Mouse (Mus musculus) common myeloid progenitor, adult 5-6 weeks (primary cell): Measurements from ENCODE around the gene Tanc2. TPM values are rescaled to one million over a fixed set of nuclear protein-coding genes. Genes with fewer than 3 reads are reported as not detected.
A peak's percentile ranks its signal among the peaks of the same experiment; 100 is the strongest.

Experiments
- ATAC-seq: replicated peaks from 2 replicates; pipeline ENCODE4 v1.8.0; 2016; ENCODE audit warnings: low read depth, mild to moderate bottlenecking, moderate TSS enrichment, inconsistent platforms; ENCODE audit not compliant: poor library complexity, severe bottlenecking
- total RNA-seq: library from RNA; stranded (forward); fragments of 200-1000, 187-1606 nt; gene quantifications from 2 replicates; pipeline ENCODE4 v1.2.3, GENCODE M21; 2017

Gene Tanc2
- total RNA-seq, 1 experiment from 2014 or later: 2.0 TPM

GRCm38 (mm10) chr11:105626201-105626600 is 36.4 kb downstream of the Tanc2 start:
- no peak for ATAC-seq

- ATAC-seq: peak; percentile 47; the same call in 1 of the 2 replicates
Observed at GRCm38 (mm10) chr11:105643995-105644394, 54.2 kb downstream of the Tanc2 start.

DNA sequence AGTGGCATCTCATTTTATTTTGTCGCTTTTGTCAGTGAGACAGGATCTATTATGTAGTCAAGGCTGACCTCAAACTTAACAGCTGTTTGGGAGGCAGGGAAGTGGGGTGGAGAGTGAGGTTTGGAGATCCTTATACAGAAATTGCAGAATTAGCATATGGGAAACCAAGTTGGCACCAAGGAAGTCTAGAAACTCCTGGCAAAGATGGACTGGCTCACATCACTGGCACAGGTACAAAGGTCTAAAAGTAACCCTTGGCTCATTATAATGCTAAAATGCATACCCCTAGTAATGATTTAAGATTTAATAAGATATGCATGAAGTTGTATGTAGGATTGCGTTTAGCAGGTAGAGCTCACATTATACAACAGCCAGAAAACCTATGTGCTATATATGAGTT is 58.2 kb downstream of the Tanc2 start:
- no peak for ATAC-seq

DNA sequence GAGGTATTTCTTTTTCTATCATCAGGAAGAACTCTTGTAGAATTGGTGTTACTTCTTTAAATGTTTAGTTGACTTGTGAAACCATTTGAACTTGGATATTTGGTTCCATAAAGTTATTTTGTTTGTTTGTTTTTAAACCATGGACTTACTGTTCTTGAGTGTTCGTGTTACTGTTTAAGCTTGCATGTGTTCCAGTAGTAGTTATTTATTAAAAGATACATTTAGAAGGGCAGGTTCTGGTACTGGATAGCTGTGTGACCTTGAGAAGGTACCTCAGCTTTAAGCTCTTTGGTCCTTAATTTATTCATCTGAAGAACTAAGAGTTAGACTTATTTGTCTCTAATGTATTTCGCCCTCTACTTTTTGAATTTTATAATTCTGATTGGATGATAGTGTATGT is 64.8 kb downstream of the Tanc2 start:
- no peak for ATAC-seq

GRCm38 (mm10) chr11:105655335-105655734 is 65.5 kb downstream of the Tanc2 start:
- ATAC-seq: no peak

- ATAC-seq: no peak
Observed at GRCm38 (mm10) chr11:105667879-105668278, 78.1 kb downstream of the Tanc2 start.

GRCm38 (mm10) chr11:105678996-105679395 is 89.2 kb downstream of the Tanc2 start:
- no peak for ATAC-seq

DNA sequence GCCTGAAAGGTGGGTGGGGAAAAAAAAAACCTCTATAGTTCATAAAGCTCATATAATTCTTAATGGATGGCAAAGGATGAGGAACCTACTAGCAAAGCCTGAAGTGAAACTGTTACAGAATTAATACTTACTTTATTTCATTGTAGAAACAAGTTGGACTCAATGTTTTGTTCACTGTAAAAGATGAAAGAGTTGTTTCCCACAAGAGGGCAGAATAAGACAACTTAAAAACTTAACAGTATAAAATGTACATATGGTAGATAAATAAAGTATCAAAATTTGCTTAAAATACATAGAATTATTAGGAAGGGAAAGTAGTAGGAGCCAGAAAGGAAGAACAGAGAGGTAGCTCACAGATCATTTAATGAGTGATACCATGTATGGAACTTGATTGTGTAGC is 95.0 kb downstream of the Tanc2 start:
- ATAC-seq: no peak

- ATAC-seq: no peak
Observed at GRCm38 (mm10) chr11:105700528-105700927, 110.7 kb downstream of the Tanc2 start.

GRCm38 (mm10) chr11:105719660-105720059 is 129.9 kb downstream of the Tanc2 start:
- no peak for ATAC-seq

DNA sequence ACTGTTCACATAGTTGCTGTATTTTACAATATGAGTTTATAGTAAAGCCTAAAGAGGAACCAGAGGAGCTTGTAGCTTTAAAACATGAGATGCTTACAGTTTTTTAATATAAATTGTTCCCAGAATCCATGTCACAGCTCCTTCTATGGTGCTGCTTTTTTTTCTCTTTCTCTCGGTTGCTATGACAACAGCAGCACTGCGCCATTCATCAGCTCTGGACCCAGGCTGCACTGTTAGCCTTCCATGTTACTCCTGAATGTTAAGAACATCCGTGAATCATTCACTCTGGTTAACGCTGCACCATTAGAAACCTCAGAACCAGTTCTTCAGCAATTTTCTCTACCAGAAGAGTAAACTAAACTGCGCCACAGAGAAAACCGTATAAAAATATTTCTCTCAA is 141.8 kb downstream of the Tanc2 start:
- no peak for ATAC-seq

DNA sequence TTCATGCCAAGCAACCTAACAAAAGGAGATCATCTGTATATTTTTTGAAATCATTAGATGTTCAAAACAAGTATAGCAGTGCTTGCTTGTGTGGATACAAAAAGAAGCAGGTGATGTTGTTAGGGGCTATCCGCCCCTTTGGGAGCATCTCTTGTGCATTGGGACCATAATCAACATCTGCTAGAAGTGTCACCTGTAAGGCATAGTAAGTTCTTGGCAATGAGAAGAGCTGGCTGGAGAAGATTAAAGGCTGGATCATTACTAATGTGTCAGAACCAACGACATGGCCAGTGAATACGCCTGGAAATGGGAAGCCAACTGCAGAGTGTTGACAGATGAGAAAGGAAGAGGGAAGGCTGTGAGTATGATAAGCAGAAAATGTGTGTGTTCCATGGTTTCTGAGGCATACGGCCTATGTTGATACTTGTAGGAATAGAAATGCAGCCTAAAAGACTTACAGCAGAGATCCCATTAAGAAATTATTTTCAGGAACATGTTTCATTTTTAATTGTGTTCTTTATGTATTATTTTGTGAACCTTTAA is 142.3 kb downstream of the Tanc2 start:
- no peak for ATAC-seq

DNA sequence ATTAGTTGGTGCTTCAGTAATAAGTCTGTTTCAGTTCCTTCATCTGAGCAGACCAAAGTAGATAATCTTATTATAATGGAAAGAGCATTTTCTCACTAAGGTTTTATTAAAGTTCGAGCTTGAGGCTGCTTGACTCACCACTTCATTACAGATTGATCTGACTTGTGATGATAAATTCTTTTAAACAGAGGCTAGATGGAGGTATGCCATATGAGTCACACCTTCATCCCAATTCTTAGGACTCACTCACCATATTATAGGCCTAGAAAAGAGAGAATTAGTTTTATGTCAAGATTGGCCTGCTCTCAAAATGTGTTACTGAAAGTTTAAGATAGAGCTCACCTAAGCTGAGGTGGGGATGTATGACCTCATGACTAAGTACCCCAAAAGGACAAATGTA is 153.4 kb downstream of the Tanc2 start:
- ATAC-seq: no peak

DNA sequence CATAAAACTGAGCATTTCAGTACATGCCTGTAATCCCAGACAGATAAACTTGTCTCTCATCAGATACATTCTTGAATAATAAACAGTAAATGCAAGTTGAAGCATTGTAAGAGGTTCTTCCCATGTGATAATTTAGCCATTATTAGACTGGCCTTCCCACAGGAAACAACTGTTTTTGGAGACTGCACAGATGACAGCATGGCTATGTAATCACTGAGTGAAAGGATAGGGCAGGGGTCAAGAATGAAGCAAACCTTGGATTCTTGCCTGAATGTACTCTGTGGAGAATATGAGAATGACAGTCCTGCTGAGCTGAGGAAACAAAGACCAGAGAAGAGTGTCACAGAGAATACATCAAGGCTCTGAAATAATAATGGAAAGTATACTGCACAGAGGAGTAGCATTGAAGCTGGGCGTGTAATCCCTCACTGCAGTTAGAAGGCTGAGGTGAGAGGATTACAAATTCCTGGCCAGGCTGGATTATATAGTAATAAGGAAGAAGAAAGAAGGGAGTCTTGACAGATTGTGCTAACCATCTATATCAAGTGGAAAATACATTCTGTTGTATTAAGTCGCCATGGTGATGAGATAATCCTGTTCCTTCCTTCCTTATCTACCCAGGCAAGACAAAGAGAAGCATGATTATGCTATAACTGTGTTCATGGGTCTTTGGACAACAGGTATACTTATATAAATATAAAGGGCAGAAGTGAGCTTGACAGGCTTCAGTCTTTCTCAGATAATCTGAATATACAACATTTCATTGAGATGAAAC is 159.7 kb downstream of the Tanc2 start:
- ATAC-seq: 0 out of 2 replicates have a peak, but pooled peaks have one; percentile 25

DNA sequence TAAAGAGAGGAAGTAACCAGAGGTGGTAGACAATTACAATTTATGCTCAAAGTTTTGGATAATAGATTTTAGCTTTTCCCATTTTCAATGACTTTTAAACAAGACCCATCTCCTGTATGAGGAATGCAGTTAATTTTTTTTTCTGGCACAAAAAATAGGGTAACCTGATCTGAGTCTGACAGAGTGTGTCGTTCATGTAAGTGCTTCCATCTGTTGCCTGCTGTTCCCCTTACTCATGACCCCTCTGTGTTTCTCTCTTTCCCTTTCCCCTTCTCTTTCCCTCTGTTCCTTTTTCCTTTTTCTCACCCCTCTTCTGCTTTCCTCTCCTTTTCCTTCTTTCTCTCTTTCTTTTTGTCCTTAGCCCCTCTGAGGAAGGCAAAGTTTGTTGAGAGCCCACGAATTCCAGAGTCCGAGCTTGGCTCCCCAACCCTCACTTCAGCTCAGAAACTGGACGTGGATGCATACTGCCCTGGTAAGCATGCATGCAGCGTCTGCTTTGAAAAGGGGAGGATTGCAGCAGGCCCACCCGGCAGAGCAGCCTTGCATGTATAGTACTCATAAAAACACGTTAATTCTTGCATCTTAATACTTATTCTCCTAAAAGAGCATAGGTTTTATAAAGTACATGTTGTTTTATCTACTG is 168.9 kb downstream of the Tanc2 start:
- no peak for ATAC-seq

DNA sequence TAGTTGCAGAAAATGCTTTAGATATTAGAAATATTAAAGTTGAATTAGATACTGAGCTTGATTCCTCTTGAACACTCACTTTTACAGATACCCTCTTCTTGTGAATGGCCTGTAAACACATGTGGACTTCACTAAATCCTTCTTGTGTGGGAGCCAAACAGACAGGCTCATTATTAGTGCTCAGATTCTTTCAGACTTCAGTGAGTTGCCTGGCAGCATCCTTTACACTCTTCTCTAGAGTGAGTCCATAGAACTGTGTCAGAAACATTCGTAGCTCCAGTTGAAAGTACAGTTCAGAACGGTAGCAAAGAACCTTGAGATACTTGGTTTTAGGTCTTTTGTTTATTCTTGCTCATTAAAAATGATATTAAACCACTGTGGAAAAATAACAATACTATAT is 169.6 kb downstream of the Tanc2 start:
- ATAC-seq: no peak

DNA sequence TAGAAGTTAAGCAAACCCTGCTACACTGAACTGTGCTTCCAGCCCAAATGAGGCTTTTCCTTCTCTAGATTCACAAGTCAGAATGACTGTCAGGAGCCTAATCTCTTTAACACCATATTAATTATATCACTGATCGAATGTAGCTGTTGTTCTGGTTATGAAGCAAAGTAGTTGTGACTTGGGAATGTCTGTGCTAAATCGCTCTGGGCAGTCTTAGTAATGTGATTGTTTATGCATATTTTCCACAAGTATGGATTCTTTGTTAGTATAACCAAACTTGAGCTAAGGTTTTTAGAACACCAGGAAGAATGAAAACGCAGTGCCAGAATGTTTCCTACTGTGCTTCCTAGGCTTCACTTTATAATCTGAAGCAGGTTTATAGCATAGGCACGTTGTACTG is 170.6 kb downstream of the Tanc2 start:
- no peak for ATAC-seq

GRCm38 (mm10) chr11:105777802-105778201 is 188.0 kb downstream of the Tanc2 start:
- no peak for ATAC-seq

GRCm38 (mm10) chr11:105792501-105792900 is 202.7 kb downstream of the Tanc2 start:
- ATAC-seq: no peak

GRCm38 (mm10) chr11:105803686-105804085 is 213.9 kb downstream of the Tanc2 start:
- no peak for ATAC-seq

DNA sequence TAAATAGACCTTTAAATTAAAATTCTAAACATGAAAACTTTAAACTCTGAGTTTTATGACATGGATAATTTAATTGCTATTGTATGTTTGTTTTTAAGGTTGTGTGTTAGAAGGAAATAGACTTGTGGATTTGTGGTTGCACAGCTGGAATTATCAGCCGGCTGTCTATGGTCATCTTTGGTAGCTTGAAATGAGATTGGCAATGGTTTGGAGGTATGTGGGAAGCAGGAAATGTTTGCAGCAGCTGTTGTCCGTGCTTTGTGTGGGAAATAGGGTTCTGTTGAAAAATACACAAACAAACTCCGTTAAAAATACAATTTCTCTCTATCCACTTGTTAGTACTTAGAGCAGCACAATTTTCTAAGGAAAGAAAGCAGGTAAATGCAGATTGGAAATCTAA is 215.0 kb downstream of the Tanc2 start:
- no peak for ATAC-seq
